Mouse (Mus musculus): ENCODE measurements around the gene Rapgef4.

DNA sequence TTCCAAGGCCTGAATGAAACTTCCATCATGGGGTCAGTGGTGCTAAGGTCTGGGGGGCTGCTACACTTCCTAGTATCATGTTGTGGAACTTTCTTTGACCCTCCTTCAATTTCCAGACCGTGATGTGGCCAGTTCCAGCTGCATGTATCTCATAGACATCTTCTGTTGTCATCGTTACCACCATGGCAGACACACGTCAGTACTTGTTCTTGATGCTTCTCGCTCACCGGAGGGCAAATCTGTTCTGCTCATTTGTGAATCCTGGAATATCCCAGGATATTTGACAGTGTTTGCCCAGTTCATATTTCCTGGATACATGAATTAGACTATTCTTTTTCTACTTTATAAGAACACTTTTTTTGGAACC, 39.3 kb upstream of the Rapgef4 start:
- TF ChIP-seq CTCF (IDR thresholded peaks at IDR 0.05) (no peak), EP300 (IDR thresholded peaks at IDR 0.05) (no peak)

Data from lung, postnatal 0 days (tissue).